Mouse (Mus musculus): Measurements from ENCODE around the gene Egflam. TPM values are rescaled to one million over a fixed set of nuclear protein-coding genes. Genes with fewer than 3 reads are reported as not detected.

The Egflam gene
- not detected in 4 replicates for total RNA-seq (2023; ENCODE audit: inconsistent age)

GRCm38 (mm10) chr15:7397818-7398608 is at the start of gene Egflam:
Gene Egflam (minus strand): TSS chr15:7398395.

